23 mouse cellular contexts compared by ENCODE assay signal in genomic region chr2:128175625-128176024, GRCm38 (mm10).
"Had no signal": no experiment of that assay in that cellular context is flagged by ENCODE, and none has a peak within 500 bp of the region (broad histone marks: within the 10 kb centered on the region; RNA-seq: fewer than 3 reads in every experiment).

No protein-coding gene starts in this region.

- H3K36me3 ChIP-seq: heart, embryonic 10.5 days; heart, embryonic 12.5 days; hindbrain, embryonic 10.5 days; hindbrain, embryonic 12.5 days; kidney, embryonic 15.5 days; limb, embryonic 10.5 days; limb, embryonic 12.5 days had no signal

- H3K4me3 ChIP-seq: heart, embryonic 10.5 days; heart, embryonic 12.5 days; hindbrain, embryonic 10.5 days; hindbrain, embryonic 12.5 days; kidney, embryonic 15.5 days; layer of hippocampus, adult 2 months; left cerebral cortex, adult 2 months; limb, embryonic 10.5 days; limb, embryonic 12.5 days had no signal

- DNase-seq: gastrocnemius, postnatal 14 days; gastrocnemius, postnatal 36 days; heart, adult 11 months; heart, postnatal 10 days; heart, postnatal 4 days; kidney, adult 11 months; kidney, adult 2 months; kidney, adult 9 months; kidney, postnatal 25 days; kidney, postnatal 4 days had no signal

- H3K27me3 ChIP-seq: heart, embryonic 12.5 days; hindbrain, embryonic 12.5 days; kidney, embryonic 15.5 days; limb, embryonic 12.5 days had no signal

- H3K9me3 ChIP-seq: heart, embryonic 10.5 days; heart, embryonic 12.5 days; hindbrain, embryonic 10.5 days; hindbrain, embryonic 12.5 days; kidney, embryonic 15.5 days; limb, embryonic 10.5 days; limb, embryonic 12.5 days had no signal

- H3K27ac ChIP-seq: heart, embryonic 10.5 days; hindbrain, embryonic 10.5 days; hindbrain, embryonic 12.5 days; hindbrain, embryonic 14.5 days; kidney, embryonic 15.5 days; kidney, postnatal 0 days; layer of hippocampus, adult 2 months; left cerebral cortex, adult 2 months; limb, embryonic 10.5 days; limb, embryonic 12.5 days had no signal

- H3K9ac ChIP-seq: heart, embryonic 12.5 days; hindbrain, embryonic 12.5 days; hindbrain, embryonic 14.5 days; kidney, embryonic 15.5 days; limb, embryonic 12.5 days had no signal

- ATAC-seq: hindbrain, embryonic 16.5 days; intestine, embryonic 16.5 days had no signal

- H3K4me2 ChIP-seq: hindbrain, embryonic 12.5 days; hindbrain, embryonic 14.5 days; kidney, embryonic 15.5 days; limb, embryonic 12.5 days had no signal
